Mouse (Mus musculus) heart, adult 2 months (tissue): ENCODE measurements at regions not wholly inside any gene's neighbourhood (a gene's known extent, or its start where the extent isn't known, plus 50 kb on each side); places are given as distances from the start of the nearest gene placed in this dataset.

ENCODE experiments used
- EP300 ChIP-seq: fragments of 200-500 bp; IDR thresholded peaks from 2 replicates; pipeline ENCODE4 v1.6.1; 2011; ENCODE audit warnings: low read depth, low read length, control low read depth; ENCODE audit not compliant: insufficient read depth
- POLR2A ChIP-seq: fragments of 200-500 bp; IDR thresholded peaks from 2 replicates; pipeline ENCODE4 v1.6.1; 2011; ENCODE audit warnings: mild to moderate bottlenecking, low read depth, low read length, control low read depth; ENCODE audit not compliant: insufficient read depth

- TF ChIP-seq POLR2A: no peak
- no peak for TF ChIP-seq EP300
Observed at GRCm38 (mm10) chr5:46673413-46673812, 816.0 kb upstream of the Lcorl start.
